Mouse (Mus musculus): ENCODE data around the gene Ntpcr. TPM values are rescaled to one million over a fixed set of nuclear protein-coding genes. Genes with fewer than 3 reads are reported as not detected.

Ntpcr gene
- 22.2 and 22.5 TPM in 2 replicates for polyA plus RNA-seq (2016; fragmentation: Nextera tagmentation; extraction: Ambion mirVana)

DNA sequence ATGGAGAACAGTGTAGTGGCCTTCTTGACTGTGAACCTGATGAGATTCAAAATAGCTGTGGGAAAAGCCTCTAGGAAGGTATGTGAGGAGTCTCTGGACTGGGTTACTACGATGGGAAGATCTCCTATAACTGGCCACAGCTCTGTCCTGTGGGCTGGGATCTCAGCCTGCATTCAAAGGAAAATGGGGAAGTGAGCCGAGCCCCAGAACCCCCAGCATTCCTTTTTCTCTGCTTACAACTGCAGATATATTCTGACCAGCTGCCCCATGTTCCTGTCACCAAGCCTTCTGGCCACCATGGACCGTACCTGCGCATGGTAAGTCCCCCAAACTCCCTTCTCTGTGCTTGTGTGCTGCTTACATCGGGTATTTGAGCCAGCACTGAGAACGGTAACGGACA lies at the start of gene Ntpcr:
Gene Ntpcr (plus strand): TSS at position 218 of the 400 bp plus-strand sequence.
- Histone ChIP-seq H3K4me3 (no peak within 1 kb of the TSS), H3K27ac (no peak within 1 kb of the TSS), H3K4me1 (peaks cover 10% of the 10 kb centered on the region), H3K4me2 (no peak within 1 kb of the TSS), H3K36me3 (no peaks in the 10 kb centered on the region), H3K27me3 (replicated peaks) (peaks cover 8% of the 10 kb centered on the region; the same call in 1 of the 2 replicates), H3K9ac (no peak within 1 kb of the TSS), H3K9me3 (replicated peaks) (no peaks in the 10 kb centered on the region)
- 58% methylated on average over 7 of the region's 7 CpGs for WGBS (ENCODE audit: insufficient replicate concordance)
- ATAC-seq = no peak

DNA sequence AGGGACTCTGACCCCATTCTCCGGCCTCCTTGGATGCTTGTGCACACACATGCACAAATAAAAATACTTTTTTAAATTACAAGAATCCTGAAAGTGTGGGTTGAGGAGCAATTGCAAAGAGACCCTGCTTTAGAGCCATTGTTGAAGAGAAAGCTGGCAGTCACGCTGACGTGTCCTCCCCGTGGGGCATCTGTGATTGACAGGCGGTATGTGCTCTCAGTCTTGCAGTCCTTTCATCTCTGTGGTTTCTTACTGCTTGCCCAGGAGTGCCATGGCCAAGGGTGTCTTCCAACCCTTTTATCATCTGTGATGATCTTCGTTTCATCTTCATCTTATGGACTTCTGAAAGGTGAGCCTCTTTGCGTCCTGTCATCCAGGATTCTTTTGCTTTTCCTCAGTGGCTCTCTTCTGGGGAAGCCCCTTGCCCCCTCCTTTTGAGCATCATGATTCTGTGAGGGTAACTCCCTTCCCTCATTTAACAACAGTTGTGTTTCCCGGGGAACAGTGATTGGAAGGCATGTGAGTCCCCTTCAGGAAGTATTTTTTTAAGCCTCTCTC lies 48.8 kb upstream of the Ntpcr start:
- Histone ChIP-seq H3K27ac (no peak overlapping the region), H3K4me2 (no peak overlapping the region), H3K27me3 (replicated peaks) (peaks cover 7% of the 10 kb centered on the region; the same call in 1 of the 2 replicates), H3K9ac (no peak overlapping the region), H3K9me3 (replicated peaks) (no peaks in the 10 kb centered on the region), H3K36me3 (no peaks in the 10 kb centered on the region), H3K4me1 (no peaks in the 10 kb centered on the region), H3K4me3 (no peak overlapping the region)
- ATAC-seq = no peak
- 46% methylated on average over 8 of the region's 8 CpGs for WGBS (ENCODE audit: insufficient replicate concordance)

DNA sequence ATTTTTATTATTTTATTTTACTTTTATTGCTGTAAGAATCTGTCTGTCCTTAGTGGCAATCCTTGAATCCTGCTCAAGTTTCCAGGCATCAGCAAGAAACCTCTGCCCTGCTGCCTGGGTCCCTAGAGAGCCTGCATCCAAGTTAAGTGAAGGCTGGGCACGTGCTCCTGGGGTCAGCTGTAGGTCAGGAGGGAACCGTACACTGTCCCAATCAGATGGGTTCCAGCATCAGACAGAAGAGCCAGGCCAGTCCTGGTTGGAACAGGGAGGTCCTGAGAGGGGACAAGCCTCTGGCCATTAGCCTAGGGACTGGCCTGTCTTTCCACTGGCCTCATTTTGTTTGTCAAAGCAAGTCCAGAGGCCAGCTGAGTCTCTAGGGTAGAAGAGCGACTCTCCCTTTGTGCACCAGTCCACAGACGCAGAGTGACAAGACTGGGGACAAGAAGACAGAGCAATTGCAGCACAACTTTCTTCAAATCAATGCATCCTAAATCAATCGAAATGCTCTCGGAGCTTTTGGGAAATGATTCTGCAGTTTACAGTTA lies 44.5 kb upstream of the Ntpcr start:
- H3K4me1 ChIP-seq = no peaks in the 10 kb centered on the region
- ATAC-seq = no peak
- no peak overlapping the region for H3K9ac ChIP-seq
- H3K4me3 ChIP-seq = no peak overlapping the region
- H3K4me2 ChIP-seq = no peak overlapping the region
- H3K27ac ChIP-seq = no peak overlapping the region
- 74% methylated on average over 6 of the region's 6 CpGs for WGBS (ENCODE audit: insufficient replicate concordance)
- no peaks in the 10 kb centered on the region for H3K36me3 ChIP-seq
- peaks cover 8% of the 10 kb centered on the region; the same call in 1 of the 2 replicates for H3K27me3 ChIP-seq (replicated peaks)
- H3K9me3 ChIP-seq (replicated peaks) = no peaks in the 10 kb centered on the region

DNA sequence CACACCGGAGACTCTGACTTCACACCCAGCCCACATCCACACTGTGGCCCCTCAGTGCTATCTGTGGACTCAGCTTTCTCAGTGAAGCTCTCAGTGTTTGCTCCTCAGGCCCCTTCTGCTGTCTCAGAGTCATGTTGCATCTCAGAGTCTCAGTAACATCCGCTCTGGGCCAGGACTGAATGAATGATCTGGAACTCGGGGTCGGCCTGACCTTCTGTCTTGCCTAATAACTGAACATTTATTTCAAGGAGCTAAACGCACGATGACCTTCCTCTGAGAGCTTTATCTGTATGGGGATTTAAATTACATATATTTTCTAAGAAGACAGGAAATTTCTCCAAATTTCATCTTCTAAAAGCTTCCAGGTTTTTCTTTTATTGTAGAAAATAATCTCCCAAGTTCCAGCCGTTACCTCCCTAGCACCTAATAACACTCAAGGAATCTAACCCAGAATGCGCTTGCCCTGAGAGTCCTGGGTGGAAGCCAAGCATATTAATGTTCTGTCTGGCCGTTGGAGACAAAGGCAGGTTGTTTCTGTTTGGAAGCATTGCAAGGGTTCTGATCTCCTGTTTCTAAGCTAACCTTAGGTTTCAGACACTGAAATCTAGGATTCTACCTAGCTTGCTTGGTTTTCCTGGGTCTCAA lies 43.4 kb upstream of the Ntpcr start:
- no peaks in the 10 kb centered on the region for H3K9me3 ChIP-seq (replicated peaks)
- no peak overlapping the region for H3K4me3 ChIP-seq
- H3K27me3 ChIP-seq (replicated peaks) = peaks cover 4% of the 10 kb centered on the region; the same call in 1 of the 2 replicates
- H3K9ac ChIP-seq = no peak overlapping the region
- no peak overlapping the region for H3K4me2 ChIP-seq
- no peaks in the 10 kb centered on the region for H3K36me3 ChIP-seq
- H3K4me1 ChIP-seq = no peaks in the 10 kb centered on the region
- no peak for ATAC-seq
- 67% methylated on average over 9 of the region's 9 CpGs for WGBS (ENCODE audit: insufficient replicate concordance)
- H3K27ac ChIP-seq = no peak overlapping the region

DNA sequence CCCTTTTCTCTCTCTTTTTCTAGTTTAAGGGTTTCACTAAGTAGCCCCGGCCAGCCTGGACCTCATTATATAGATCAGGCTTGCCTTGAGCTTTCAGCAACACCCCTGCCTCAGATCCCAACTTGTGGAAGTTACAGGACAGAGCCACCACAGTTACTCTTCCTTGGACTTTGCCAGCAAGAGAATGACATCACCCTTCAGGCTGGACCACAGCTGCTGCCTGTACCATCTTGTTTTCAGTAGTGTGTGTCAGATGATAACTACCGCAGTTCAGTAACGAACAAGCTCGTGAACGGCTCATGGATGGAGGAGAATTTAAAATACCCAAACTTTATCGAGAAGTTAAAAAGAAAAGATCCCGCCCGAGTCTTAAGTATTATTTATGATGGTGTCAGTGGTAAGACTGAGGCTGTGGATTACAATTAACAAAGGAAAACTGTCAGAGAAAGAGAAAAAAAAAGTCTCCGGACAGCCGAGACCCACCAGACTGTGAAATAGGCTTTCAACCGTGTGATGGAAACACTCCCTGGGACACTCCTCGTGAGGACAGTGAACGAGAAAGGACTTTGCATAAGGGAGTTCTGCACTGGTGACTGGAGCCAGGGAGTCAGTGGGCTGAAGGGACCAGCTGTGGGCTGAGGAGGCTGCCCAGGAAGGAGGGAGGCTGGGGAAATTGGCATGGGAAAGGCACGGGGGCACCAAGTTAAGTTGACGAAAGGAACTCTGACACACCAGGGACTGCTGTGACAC lies 39.4 kb upstream of the Ntpcr start:
- no peak for ATAC-seq
- Histone ChIP-seq H3K9me3 (replicated peaks) (no peaks in the 10 kb centered on the region), H3K4me2 (no peak overlapping the region), H3K27me3 (replicated peaks) (peaks cover 4% of the 10 kb centered on the region; the same call in 1 of the 2 replicates), H3K27ac (no peak overlapping the region), H3K4me1 (peaks cover 6% of the 10 kb centered on the region), H3K4me3 (no peak overlapping the region), H3K9ac (no peak overlapping the region), H3K36me3 (no peaks in the 10 kb centered on the region)
- WGBS (ENCODE audit: insufficient replicate concordance) = 73% methylated on average over 15 of the region's 15 CpGs

DNA sequence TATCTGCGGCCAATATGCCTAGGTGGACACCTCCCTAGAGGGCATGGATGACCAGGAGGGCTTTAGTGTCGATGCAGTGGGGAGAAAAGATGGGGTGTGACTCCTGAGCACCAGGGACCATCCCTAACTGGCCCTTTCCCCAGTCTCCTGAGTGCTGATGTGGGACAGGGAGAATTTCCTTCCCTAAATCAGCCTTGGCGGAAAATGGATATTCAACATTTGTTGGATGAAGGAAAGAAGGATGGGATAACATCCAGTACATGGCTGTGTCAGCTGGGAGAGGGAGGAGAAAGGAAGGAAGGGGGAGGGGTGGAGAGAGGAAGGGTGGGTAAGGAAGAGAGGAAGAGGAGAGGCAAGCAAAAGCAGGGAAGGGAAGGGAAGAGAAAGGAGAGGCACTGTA lies 38.8 kb upstream of the Ntpcr start:
- Histone ChIP-seq H3K9me3 (replicated peaks) (no peaks in the 10 kb centered on the region), H3K27me3 (replicated peaks) (peaks cover 4% of the 10 kb centered on the region; the same call in 1 of the 2 replicates), H3K9ac (no peak overlapping the region), H3K27ac (no peak overlapping the region), H3K4me1 (peaks cover 6% of the 10 kb centered on the region), H3K36me3 (no peaks in the 10 kb centered on the region), H3K4me3 (no peak overlapping the region), H3K4me2 (no peak overlapping the region)
- 56% methylated on average over 3 of the region's 3 CpGs for WGBS (ENCODE audit: insufficient replicate concordance)
- ATAC-seq = no peak

DNA sequence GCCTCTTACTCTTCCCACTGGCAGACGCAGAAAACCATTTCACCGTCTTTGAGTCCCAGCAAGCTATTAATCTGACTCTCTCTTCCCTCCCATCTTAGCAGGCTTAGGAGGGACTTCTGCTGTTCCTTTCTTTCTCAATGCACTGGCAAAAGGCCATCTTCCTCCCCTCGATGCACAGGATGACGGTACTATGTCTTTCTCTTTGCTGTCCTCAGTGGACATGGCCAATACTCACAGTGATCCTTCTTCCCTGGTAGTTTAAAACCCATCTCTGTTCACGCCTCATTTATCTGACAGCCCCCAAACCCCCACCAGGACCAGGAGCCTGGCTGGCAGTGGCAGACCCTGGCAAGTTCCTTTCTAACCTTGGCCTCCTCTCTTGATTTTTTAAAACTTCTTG lies 37.3 kb upstream of the Ntpcr start:
- no peak overlapping the region for H3K9ac ChIP-seq
- no peak for ATAC-seq
- no peaks in the 10 kb centered on the region for H3K36me3 ChIP-seq
- peaks cover 4% of the 10 kb centered on the region; the same call in 1 of the 2 replicates for H3K27me3 ChIP-seq (replicated peaks)
- H3K4me3 ChIP-seq = no peak overlapping the region
- H3K9me3 ChIP-seq (replicated peaks) = no peaks in the 10 kb centered on the region
- H3K4me2 ChIP-seq = no peak overlapping the region
- WGBS (ENCODE audit: insufficient replicate concordance) = 48% methylated on average over 5 of the region's 5 CpGs
- no peak overlapping the region for H3K27ac ChIP-seq
- peaks cover 6% of the 10 kb centered on the region for H3K4me1 ChIP-seq

DNA sequence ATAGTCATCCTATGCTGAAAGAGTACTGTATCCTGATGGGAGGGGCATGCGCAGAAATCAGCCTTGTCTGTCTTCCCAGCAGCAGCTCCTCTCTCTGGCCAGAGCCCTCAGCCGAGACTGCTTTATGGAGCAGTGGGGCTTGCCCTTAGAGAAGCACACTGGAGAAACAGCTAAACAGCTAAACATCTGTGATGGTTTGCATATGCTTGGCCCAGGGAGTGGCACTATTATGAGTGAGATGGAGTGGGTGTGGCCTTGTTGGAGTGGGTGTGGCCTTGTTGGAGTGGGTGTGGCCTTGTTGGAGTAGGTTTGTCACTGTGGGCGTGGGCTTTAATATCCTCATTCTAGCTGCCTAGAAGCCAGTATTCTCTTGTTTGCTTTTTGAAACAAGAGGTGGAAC lies 36.6 kb upstream of the Ntpcr start:
- H3K9ac ChIP-seq = no peak overlapping the region
- ATAC-seq = no peak; the same call in 1 of the 2 replicates
- H3K4me1 ChIP-seq = peaks cover 6% of the 10 kb centered on the region
- H3K27ac ChIP-seq = no peak overlapping the region
- whole genome bisulfite sequencing (ENCODE audit: insufficient replicate concordance) = 80% methylated on average over 3 of the region's 3 CpGs
- H3K4me2 ChIP-seq = no peak overlapping the region
- no peaks in the 10 kb centered on the region for H3K36me3 ChIP-seq
- no peak overlapping the region for H3K4me3 ChIP-seq
- H3K9me3 ChIP-seq (replicated peaks) = no peaks in the 10 kb centered on the region
- peaks cover 4% of the 10 kb centered on the region; the same call in 1 of the 2 replicates for H3K27me3 ChIP-seq (replicated peaks)

DNA sequence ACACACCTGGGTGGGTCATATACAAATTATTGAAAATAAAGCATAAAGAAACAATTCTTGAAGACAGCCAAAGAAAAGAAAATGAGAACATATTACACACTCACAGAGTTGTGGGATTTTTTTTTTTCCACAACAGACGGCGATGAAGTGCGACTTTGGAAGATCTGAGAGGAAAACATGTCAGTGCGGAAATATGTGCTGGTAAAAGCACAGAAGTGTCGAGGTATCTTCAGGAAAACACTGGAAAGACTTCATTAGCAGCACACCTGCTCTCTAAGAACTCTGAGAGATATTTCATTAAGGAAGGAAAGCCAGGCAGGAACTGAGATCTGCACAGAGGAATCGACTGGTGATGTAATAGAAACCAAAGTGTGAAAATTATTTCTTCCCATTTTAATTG lies 33.8 kb upstream of the Ntpcr start:
- Histone ChIP-seq H3K4me3 (no peak overlapping the region), H3K27ac (no peak overlapping the region), H3K9me3 (replicated peaks) (no peaks in the 10 kb centered on the region), H3K4me1 (peaks cover 6% of the 10 kb centered on the region), H3K9ac (no peak overlapping the region), H3K36me3 (no peaks in the 10 kb centered on the region), H3K4me2 (no peak overlapping the region), H3K27me3 (replicated peaks) (no peaks in the 10 kb centered on the region)
- ATAC-seq = no peak
- 76% methylated on average over 6 of the region's 6 CpGs for WGBS (ENCODE audit: insufficient replicate concordance)

DNA sequence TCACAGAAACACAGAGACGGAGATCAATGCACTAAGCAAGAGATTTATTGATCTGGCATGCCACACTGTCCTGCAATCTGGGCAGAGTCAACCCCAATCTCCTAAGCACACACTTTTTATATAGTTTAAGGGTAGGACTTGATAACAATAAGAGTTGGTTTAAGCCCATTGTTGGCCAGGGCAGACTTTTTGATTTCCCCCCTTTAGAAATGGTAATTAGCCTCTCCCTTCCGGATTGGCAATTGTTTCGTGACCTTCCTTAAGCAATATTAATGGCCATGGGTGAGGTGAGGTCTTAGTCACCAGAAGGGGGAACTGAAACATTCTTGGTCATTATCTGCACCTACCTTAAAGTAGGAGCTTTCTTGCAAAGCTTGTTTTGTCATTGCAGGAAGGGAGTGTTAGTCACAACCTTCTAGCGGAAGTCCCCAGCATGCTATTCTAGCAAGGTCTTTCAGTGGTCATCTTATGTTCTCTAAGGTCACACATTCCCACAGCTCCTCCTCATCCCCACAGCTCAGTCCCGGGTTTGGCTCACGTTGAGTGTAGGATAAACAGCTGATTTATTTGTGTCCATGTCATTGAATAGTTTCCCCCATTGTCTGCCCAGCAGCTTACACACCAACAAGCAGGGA lies 30.3 kb upstream of the Ntpcr start:
- Histone ChIP-seq H3K4me3 (no peak overlapping the region), H3K4me2 (no peak overlapping the region), H3K27me3 (replicated peaks) (no peaks in the 10 kb centered on the region), H3K4me1 (no peaks in the 10 kb centered on the region), H3K27ac (no peak overlapping the region), H3K9ac (no peak overlapping the region), H3K9me3 (replicated peaks) (no peaks in the 10 kb centered on the region), H3K36me3 (no peaks in the 10 kb centered on the region)
- ATAC-seq = no peak
- WGBS (ENCODE audit: insufficient replicate concordance) = 58% methylated on average over 6 of the region's 6 CpGs

DNA sequence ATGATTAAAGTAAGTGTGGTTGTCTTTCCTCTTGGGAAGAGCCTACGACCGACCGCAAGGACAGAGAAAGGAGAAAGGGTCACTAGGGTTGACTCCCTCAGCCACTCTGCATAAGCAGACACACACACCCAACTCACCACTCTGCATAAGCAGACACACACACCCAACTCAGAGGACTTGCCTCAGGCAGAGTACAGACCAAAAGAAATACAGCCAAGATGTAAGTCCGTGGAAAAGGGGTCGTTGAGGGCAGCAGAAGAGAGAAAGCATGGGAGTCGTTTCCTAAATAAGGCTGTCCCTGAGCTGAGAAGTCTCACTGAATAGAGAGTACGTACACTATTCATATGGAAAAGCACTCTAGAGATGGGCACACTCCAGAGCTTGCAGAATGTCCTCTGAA lies 29.4 kb upstream of the Ntpcr start:
- Histone ChIP-seq H3K27ac (no peak overlapping the region), H3K9me3 (replicated peaks) (no peaks in the 10 kb centered on the region), H3K9ac (no peak overlapping the region), H3K4me2 (no peak overlapping the region), H3K27me3 (replicated peaks) (no peaks in the 10 kb centered on the region), H3K36me3 (no peaks in the 10 kb centered on the region), H3K4me3 (no peak overlapping the region), H3K4me1 (no peaks in the 10 kb centered on the region)
- no peak for ATAC-seq
- WGBS (ENCODE audit: insufficient replicate concordance) = 74% methylated on average over 7 of the region's 7 CpGs

Data from liver, embryonic 12.5 days (tissue).